Mouse (Mus musculus) erythroblast, adult 5-6 weeks (primary cell): Measurements from ENCODE around the gene Jak2. TPM values are rescaled to one million over a fixed set of nuclear protein-coding genes. Genes with fewer than 3 reads are reported as not detected.
A peak's percentile ranks its signal among the peaks of the same experiment; 100 is the strongest.

ENCODE experiments used
- ATAC-seq: replicated peaks from 2 replicates; pipeline ENCODE4 v1.8.0; 2016; ENCODE audit warnings: moderate number of reproducible peaks, mild to moderate bottlenecking, moderate TSS enrichment, inconsistent platforms; ENCODE audit not compliant: poor library complexity, low FRiP score, severe bottlenecking
- total RNA-seq, 2 experiments: library from RNA; stranded (forward) in 1 of 2; stranded (reverse) in 1 of 2; fragments of 150-400 nt in 1 of 2; fragments of 200-764, 138-1000 nt in 1 of 2; gene quantifications; 2 replicates each; pipeline versions ENCODE4 v1.2.3 to v1.2.4; 2015 to 2017; ENCODE audit warnings: low replicate concordance in 2 of 2

The Jak2 gene
- total RNA-seq (2015; ENCODE audit: low replicate concordance) (37.7 and 41.6 TPM in 2 replicates), total RNA-seq (2017; ENCODE audit: low replicate concordance) (49.8 and 64.0 TPM in 2 replicates)

DNA sequence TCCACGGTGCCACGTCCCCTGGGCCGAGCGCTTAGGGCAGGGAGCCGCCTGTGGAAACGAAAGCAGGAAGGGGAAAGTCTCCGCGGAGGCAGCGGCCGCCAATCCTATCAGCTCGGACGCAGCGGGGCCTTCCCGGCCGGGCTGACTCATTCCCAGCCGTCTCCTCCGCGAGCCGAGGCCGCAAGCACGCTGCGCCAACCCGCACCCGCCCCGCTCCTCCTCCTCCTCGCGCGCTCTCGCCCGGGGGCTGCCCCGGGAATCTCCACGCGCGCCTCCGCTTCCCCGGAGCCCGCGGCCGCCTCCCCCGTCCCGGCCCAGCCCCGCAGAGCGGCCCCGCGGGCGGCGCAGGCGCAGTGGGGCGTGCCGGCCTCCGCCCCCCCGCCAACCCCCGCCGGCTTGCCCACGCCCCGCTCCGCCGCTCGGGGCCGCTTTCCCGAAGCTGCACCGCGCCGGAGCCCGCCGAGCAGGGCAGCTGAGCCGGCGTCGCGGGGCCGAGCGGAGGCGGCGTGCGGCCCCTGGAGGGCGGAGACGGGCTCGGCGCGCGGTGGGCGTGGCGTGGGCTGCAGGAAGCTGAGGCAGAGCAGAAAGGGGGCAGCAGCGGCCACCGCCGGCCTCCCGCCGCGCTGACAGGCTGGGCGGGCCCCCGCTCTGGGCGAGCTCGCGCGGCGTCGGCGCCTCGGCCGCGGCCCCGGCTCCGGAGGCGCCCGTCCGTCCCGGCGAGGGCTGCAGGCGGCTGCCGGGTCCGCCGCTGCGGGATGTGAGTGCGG, at the start of gene Jak2:
Gene Jak2, plus strand, starts transcription at position 638 of the 767 bp plus-strand sequence.
- ATAC-seq, result peak; percentile 70

DNA sequence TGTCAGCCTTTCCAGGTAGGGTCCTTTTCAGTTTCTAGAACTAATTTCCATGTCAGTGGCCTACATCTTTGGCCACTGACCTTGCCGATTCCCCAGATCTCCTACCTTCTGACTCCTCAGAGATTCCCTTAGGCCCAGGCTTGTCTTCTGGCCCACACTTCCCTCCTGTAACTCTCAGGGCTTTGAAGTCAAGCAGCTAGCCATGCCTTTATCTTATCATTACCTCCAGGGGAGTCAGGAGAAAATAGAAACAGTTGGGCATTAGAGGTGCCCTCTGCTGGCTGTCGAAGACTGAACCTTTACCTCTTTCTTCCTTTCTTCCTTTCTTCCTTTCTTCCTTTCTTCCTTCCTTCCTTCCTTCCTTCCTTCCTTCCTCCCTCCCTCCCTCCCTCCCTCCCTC, 48.3 kb upstream of the Jak2 start:
- ATAC-seq, result peak; percentile 97

DNA sequence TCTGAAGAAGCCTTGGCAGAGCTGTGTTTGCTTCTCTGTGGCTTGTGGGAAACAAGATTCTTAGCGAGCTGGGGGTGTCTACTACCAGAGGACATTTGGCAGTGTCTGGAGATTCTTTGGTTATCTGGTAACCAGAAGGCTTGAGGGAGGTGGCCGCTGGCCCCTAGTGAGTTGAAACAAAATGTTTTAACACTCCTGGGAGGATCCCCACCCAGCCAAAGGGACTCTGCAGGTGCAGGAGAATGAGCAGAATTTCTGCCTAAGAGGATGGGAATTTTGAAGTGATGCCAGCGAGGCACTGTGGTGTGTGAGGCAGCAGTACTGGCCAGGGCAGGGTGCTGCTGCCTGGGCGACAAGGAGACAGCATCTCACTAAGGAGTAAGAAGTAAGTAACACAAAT, 47.0 kb upstream of the Jak2 start:
- ATAC-seq, result peak; percentile 40; the same call in 1 of the 2 replicates

DNA sequence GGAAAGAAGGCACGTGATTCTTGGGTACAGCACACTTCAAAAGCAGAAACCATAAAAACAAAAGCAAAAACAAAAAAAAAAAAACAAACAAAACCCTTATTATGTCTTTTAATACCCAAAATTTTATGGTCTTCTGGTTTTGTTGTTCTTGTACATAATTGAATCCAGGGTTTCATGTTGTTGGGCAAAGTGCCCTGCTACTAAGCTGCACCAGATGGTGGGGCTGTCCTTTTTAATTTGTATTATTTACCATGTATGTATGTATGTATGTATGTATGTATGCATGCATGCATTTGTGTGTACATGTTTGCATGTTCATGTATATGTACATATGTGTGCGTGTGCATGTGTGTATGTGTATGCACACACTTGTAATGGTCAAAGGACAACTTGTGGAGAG, 46.4 kb upstream of the Jak2 start:
- ATAC-seq, result no peak

DNA sequence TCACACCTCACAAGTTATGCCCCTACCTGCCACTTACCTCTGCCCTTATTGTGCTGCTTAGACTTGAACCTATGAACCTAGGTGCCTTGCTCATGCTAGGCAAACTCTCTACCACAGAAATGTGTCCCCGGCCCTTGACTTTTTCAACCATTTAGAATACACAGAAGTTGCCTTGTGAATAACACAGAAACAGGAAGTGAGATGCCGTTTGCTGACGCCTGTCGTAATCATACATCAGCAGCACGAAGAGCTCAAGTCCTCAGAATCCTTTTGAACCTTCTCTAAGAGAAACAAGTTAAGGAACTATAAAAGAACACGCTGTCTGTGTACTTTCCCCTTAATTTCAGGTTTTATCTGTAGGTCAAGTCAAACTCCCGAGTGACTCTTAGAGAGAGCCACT, 41.7 kb upstream of the Jak2 start:
- ATAC-seq, result no peak

DNA sequence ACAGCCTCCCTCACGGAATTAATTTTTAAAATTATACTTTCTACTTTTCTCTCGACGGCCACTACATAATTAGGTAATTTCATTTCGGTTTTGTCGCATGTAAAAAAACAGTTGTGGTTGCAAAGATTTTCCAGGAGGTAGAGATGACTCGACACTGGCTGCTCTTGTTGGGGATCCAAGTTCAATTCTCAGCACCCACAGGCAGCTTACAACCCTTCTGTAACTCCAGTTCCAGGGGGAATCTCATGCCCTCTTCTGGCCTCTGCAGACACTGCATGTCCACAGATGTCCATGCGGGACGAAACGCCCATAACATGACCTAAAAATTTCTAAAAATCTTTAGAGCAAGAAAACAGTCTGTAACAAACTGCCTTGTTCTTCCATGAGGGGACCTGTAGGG, 41.3 kb upstream of the Jak2 start:
- ATAC-seq, result 0 out of 2 replicates have a peak, but pooled peaks have one; percentile 47

DNA sequence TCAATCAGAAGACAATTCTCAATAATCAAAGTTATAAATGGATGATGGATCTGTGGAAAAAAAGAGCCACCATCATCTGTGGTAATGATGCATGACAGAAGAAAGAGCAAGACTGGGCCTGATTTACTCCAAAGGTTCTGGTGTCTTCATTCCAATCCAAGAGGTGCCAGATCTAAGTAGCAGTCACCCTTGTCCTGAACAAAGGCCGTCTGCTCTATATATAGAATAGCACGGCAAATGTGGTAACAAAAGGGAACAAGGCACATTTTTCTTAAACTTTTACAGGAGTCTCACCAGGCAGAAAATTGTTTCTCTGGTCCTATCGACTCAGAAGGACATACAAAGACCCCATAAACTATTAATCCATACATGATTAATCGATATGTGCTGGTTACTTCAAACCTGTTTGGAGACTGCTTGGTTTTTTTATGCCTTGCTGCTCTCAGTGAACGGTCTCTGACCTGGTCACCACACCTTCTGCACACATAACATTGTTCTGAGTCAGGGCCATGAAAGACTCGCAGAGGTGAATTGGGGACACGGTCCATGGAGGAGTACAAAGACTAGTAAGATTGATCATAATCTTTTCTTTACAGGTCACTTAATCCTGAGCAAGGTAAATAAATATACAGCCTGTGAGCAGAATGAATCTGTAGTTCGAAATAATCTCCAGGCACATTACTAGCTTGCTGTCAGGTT, 35.7 kb upstream of the Jak2 start:
- no peak for ATAC-seq

DNA sequence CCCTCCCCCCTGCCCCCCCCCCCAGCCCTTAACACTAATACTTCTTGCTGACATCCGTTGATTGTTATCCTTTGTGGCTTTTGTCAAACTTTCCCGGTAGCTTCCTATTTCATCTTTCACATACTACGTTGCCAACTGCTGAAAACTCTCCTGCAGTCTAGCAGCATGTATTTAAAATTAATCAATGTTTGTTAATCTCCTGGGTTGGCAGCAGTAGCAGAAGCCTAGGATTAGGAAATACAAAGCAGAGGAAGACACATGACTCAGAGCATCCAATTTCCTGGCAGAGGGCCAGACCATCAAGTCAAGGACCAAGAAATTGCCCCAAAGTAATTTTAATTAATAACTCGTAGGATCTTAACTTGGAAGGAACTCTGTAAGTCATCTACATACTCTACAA, 29.8 kb upstream of the Jak2 start:
- ATAC-seq, result no peak

DNA sequence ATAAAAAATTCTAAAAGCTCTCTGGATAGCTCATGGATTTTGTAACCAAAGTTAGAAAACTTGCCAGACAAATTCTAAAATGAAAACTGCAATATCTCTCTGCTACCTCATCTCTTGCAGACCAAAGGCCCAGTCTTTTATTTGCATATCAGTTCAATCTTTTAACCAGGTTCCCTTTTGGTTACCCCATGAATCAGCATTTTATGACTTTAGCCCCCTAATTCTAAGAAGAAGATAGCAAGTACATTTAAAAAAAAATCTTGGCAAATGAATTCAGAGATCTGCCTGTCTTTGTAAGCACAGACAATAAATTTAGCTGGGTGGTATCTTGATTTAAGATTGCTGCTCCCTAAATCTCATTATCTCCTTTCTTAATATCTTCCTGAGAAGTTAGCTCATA, 26.7 kb upstream of the Jak2 start:
- ATAC-seq, result no peak

DNA sequence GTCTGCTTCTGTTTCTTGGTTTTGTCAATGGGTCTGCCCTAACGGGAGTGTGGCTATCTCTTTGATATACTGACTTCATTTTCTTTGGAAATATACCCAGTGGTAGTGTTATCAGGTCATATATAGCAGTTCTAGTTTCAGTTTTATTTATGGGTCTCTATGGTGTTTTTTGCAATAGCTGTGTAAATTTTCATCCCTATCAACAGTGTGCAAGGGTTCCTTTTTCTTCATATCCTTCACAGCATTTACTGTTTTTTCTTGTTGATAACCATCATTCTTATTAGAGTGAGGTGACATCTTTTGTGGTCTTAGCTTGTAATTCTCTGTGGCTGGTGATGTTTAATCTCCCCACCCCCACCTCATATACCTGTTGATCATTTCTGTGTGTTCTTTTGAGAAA, 24.6 kb upstream of the Jak2 start:
- ATAC-seq, result no peak

DNA sequence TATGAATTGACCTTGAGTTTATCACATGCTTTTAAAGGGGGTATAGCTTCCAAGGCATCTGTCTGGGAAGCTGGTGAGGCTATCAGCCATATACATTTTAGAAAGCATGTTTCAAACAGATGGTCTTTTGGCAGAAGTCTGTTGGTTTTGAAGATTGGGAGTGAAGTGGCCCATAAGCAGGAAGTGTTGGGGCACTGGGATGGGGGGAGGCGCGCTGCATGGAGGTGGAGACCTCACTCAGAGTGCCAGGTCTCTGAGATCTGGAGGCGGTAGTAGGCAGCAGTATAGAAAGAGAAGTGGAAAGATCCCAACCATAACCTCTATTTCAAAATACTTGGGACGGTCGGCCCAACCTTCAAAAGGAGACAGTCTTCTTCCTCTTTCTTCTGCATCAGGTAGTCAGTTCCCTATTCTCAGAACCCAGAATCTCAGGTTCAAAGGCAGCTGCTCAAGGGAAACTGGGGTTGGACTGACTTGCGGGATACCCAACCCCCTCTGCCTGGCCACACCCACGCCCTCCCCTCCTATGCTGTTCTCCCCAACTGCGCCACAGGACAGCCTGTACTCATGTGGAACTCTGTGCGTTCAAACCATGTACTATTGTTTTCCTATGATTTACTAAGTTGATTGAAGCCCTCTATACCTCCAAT, 23.6 kb upstream of the Jak2 start:
- no peak for ATAC-seq

DNA sequence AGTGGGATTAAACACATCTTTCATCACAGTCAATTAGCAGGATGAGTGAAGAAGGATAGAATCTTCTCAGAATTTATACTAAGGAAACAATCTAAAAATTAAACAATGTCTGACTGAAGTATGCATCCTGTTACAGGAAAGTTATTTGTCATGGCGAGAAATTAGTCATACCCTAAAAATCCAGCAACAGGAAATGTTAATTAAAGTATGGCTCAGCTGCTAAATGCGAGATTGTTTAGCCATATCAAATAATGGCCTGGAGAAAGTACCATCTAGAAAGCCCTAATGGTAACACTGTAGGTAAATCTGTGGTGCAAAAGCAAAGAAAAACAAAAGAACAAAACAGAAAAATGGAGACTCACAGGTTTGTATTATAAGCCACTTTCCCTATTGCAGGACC, 22.6 kb upstream of the Jak2 start:
- ATAC-seq, result no peak

DNA sequence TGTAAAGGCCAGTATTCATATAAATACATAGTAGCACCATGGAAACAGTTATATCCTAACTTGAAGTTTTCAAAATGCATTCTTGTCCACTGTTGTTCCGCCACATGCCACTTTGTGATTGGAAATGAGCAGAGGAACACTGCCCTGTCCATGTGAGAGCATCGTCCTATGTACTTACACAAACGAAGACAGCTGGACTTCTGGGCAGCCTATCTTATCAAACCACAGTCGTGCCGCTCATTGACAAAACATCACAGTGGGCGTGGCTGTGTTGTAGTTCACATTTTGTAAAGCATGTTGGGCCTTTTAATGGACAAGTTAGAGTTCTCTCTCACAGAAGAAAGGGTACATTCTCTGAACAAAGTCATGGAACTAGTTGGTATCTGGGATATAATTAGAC, 18.9 kb upstream of the Jak2 start:
- no peak for ATAC-seq

DNA sequence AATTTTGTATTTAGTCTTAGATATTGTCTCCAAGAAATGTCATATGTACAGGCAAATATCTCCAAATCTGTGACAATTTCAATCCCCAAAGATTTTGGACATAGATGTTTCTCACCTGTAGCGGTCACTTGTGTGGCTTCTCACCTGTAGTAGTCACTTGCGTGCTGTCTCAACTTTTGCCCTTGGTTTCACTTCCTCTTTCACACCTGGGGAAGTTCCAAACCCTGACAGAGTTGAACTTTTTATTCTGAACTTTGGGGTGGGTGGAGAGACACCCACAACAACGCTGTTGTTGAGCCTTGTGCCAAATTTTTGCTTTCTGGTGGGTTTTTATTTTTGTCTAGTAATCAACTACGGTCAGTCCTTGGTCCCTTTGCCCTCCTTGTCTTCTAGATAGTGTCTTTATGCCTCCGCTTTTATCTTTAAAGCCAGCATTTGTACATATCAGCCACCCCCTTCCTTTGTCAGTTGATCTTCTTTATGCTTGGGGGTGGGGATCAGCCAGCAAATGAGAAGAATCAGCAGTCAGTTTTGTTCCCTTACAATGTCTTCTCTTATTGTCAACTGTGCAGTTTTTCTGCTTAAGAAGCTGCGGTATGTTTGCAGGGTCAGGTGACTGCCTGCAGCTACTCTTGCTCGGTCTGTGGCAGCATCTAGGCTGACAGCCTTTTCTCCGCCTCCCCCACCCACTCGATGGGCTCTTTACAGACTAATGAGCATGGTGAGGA, 14.8 kb upstream of the Jak2 start:
- ATAC-seq, result peak; percentile 58; the same call in 1 of the 2 replicates

DNA sequence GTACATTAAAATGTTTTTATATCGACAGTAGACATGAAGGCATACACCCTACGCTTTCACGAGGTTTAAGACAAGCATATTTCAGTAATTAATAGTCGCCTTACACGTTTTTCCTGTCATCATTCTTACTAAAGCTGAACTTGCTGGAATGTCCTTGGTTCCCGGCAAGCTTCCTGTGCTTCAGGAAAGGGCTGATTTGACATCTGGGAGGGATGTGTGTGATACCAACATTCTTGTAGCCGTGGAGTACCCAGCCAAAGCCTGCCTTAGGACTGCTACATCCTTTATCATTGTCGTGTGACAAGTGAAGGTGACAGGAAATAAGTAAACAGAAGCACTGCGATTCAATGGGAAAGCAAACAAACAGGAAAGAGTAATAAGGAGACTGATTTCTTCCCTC, 13.5 kb upstream of the Jak2 start:
- no peak for ATAC-seq

DNA sequence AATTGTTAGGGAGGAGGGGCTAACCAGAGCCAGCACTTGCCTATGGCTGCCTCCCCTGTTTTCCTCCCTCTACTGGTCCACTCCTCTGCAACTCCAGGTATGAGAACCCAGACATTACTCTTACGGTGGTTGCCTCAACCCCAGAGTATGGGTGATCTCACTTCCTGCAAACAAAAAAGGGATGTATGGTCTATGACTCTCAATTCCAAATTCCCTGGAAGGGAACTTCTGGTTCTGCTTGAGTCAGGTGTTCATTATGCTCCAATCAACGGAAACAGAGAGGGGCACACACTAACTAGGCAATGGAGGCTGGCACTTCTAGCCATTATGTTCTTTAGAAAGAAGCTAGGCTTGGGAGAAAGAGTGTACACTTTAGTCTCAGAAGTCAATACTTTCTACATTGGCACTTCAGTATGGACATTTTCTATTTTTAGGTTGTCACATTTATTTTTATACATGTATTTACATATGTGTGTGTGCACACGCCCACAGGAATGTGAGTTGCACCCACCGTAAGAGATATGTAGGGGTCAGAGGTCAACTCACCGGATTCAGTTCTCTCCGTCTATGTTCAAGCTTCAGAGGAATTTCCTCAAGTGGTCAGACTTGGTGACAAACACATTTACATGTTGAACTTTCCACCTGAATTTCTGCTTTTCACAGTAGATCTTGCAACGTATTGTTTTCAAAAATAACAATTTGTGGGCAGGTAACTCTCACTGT, 12.0 kb upstream of the Jak2 start:
- ATAC-seq, result no peak

DNA sequence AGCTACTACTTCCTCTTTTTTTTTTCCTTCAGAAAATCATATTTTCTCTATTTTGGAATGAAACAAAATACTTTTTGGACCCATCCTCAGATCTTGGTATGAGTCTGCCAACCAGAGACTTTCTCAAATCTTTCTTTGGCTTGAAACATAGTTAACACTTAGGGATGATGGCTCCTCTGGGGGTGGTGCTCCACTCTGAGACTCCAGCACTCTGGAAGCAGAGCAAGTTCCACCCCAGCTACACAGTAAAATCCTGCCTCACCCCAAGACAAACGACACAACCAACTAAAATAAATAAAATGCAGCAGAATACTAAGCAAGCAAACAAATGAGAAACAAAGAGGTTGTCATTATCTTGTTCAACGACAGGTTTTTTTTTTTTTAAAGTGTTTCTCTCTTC, 11.0 kb upstream of the Jak2 start:
- no peak for ATAC-seq

DNA sequence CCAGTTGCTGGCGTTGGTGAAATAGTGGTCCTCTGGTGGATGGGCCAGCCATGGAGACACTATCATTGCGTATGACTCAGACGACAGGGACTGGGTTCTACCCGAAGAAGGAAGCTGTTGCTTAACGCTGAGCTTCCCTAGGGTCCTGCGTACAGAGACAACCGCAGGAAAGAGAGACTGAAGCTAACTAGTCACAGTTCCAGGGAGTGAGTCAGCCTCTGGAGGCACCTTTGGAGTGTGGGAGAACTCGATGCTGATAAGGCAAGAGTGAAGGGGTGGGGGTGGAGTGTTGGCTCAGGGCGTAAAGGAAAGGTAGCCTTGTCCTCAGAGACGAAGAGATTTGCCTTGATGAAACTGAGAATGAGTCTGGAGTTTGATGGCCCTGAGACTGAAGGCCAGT, 10.0 kb upstream of the Jak2 start:
- 0 out of 2 replicates have a peak, but pooled peaks have one; percentile 44 for ATAC-seq

DNA sequence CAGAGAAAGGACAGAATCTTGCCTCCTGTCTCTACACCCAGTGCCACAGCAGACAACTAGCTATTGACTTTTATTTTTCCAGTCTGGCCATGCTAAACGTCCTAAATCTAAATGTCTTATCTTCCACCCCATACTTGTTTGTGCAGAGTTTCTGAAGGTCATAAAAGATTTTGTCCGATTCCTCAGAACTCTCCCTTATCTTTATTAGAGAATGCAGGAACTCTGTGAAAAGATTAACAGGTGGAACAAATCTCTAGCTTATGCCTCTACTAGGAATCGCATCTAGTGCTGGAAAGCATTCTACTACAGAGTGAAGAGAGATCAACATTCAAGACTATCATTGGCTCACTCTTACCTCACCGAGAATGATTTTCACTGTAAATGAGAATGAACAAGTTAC, 1.7 kb upstream of the Jak2 start:
- ATAC-seq, result no peak
